Mouse (Mus musculus): ENCODE data around the gene Ptrhd1. TPM values are rescaled to one million over a fixed set of nuclear protein-coding genes. Genes with fewer than 3 reads are reported as not detected.

Ptrhd1 gene
- 5.8 TPM for total RNA-seq (2023)

DNA sequence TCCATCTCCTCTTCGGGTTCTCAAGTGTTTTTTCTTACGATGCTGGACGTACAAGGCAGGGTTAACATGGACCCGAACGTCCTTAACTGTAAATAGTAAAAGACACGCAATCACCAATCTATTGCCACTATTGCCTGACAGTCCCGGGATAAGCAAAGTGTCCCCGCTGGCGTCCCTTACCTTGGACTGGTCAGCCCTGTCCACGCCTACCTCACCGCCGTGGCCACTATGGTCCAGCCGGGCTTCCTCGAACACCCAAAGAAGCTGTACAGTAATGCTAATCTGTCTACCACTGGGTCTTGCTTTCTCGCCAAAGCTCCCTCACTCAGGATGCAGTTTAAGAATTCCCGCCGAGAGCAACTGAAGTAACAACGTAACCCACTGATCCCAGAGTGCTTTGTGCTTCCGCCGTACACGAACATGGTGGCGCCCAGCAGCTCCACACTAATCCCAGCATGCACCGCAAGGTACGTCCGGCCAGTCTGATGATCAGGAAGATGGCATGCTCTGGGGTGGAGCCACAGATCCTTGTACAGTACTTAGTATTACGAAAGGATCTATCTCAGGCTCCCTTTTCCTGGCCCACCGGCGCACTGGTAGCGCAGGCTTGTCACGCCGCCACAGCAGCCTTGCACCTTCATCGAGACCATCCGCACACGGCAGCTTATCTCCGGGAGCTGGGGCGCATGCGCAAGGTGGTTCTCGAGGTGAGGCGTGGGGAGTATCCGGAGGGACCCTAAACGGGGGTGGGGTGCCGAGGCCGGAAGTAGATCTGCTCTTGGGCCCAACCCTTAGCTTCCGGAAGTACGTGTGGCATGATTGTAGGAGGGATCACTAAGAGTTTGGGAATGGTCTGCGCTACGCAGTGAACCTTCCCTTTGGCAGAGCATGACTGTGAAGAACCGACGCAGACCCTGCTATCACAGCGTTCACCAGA is at the start of gene Ptrhd1, which contains the start of gene Cenpo:
Ptrhd1 (plus strand) TSS at position 456 of the 937 bp plus-strand sequence.
Cenpo (minus strand) TSS at position 723 of the 937 bp plus-strand sequence.

Other genes with a start within 250 kb of the Ptrhd1 start
- gene Efr3b, start 195.1 kb upstream of the Ptrhd1 start, total RNA-seq (2023) = 0.09 TPM
- gene Dnajc27, start 151.4 kb upstream of the Ptrhd1 start, total RNA-seq (2023) = 11.6 TPM
- gene Adcy3, start 100.9 kb upstream of the Ptrhd1 start, total RNA-seq (2023) = 24.4 TPM
- gene Cenpo, start 267 bp downstream of the Ptrhd1 start, total RNA-seq (2023) = 22.8 TPM
- gene Ncoa1, start 243.2 kb downstream of the Ptrhd1 start, total RNA-seq (2023) = 54.6 TPM

Measured in CD4-positive naive resting alpha-beta T cell, adult 76 days (primary cell).